Mouse (Mus musculus): ENCODE measurements at regions not wholly inside any gene's neighbourhood (a gene's known extent, or its start where the extent isn't known, plus 50 kb on each side); places are given as distances from the start of the nearest gene placed in this dataset.

- DNase-seq, result no peak
Measured at GRCm38 (mm10) chr4:125339056-125339455, 151.4 kb upstream of the Grik3 start.

GRCm38 (mm10) chr4:125328806-125329205, 161.7 kb upstream of the Grik3 start:
- no peak for DNase-seq

- DNase-seq, result no peak
Measured at GRCm38 (mm10) chr4:125324495-125324894, 166.0 kb upstream of the Grik3 start.

- no peak for DNase-seq
Measured at GRCm38 (mm10) chr4:125319343-125319742, 171.2 kb upstream of the Grik3 start.

- no peak for DNase-seq
Measured at GRCm38 (mm10) chr4:125318293-125318692, 172.2 kb upstream of the Grik3 start.

GRCm38 (mm10) chr4:125316876-125317275, 173.6 kb upstream of the Grik3 start:
- no peak for DNase-seq

GRCm38 (mm10) chr4:125315818-125316217, 174.7 kb upstream of the Grik3 start:
- DNase-seq, result no peak

GRCm38 (mm10) chr4:125313892-125314291, 176.6 kb upstream of the Grik3 start:
- no peak for DNase-seq

GRCm38 (mm10) chr4:125313252-125313651, 177.2 kb upstream of the Grik3 start:
- no peak for DNase-seq

GRCm38 (mm10) chr4:125308171-125308570, 180.5 kb upstream of the Zc3h12a start:
- no peak for DNase-seq

- DNase-seq, result no peak
Measured at GRCm38 (mm10) chr4:125305766-125306165, 178.1 kb upstream of the Zc3h12a start.

- no peak for DNase-seq
Measured at GRCm38 (mm10) chr4:125302660-125303059, 175.0 kb upstream of the Zc3h12a start.

- peak; percentile 82 for DNase-seq
Measured at GRCm38 (mm10) chr4:125300503-125301457, 173.1 kb upstream of the Zc3h12a start.

GRCm38 (mm10) chr4:125290761-125291160, 163.1 kb upstream of the Zc3h12a start:
- DNase-seq, result no peak

GRCm38 (mm10) chr4:125289709-125290108, 162.1 kb upstream of the Zc3h12a start:
- DNase-seq, result no peak

- DNase-seq, result no peak
Measured at GRCm38 (mm10) chr4:125289031-125289449, 161.4 kb upstream of the Zc3h12a start.

GRCm38 (mm10) chr4:125282974-125283319, 155.3 kb upstream of the Zc3h12a start:
- DNase-seq, result no peak

GRCm38 (mm10) chr4:125282154-125282973, 154.7 kb upstream of the Zc3h12a start:
- peak; percentile 11 for DNase-seq

- DNase-seq, result no peak
Measured at GRCm38 (mm10) chr4:125279165-125279564, 151.5 kb upstream of the Zc3h12a start.

- DNase-seq, result no peak
Measured at GRCm38 (mm10) chr4:125276861-125277260, 149.2 kb upstream of the Zc3h12a start.

- DNase-seq, result no peak
Measured at GRCm38 (mm10) chr4:125275259-125275658, 147.6 kb upstream of the Zc3h12a start.

- DNase-seq, result no peak
Measured at GRCm38 (mm10) chr4:125270951-125271350, 143.3 kb upstream of the Zc3h12a start.

GRCm38 (mm10) chr4:125266212-125266611, 138.6 kb upstream of the Zc3h12a start:
- DNase-seq, result no peak

- peak; percentile 16 for DNase-seq
Measured at GRCm38 (mm10) chr4:125265575-125265974, 137.9 kb upstream of the Zc3h12a start.
